Mouse (Mus musculus) MN1 (cell line): ENCODE results near the gene Rdh8.
"Not testable (repeated sequence)": the region's sequence is repeated elsewhere in the genome, so short reads cannot be mapped to it uniquely, and the experiment has no call there.

Source experiments
- DNase-seq: peaks from one replicate; pipeline ENCODE4 v3.0.0-alpha.2; 2016; ENCODE audit warnings: low spot score

The Rdh8 gene

DNA sequence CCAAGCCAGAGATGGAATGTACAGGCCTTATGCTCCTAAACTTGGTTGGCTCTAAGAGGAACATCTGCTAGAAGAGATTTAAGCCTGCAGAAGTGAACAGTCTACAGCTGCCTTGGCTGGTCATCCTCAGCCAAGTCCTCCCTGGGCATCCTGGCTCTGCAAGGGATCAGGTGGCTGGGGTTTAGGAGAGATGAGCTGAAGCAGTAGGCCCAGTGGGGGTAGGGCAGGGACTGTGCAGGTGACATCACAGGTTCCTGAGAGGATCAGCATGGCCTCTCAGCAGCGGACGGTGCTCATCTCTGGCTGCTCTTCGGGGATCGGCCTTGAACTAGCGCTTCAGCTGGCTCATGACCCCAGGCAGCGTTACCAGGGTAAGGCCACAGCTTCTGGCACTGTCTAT, at the start of gene Rdh8:
TSS of gene Rdh8 (plus strand) at position 268 of the 400 bp plus-strand sequence.
- no peak for DNase-seq

DNA sequence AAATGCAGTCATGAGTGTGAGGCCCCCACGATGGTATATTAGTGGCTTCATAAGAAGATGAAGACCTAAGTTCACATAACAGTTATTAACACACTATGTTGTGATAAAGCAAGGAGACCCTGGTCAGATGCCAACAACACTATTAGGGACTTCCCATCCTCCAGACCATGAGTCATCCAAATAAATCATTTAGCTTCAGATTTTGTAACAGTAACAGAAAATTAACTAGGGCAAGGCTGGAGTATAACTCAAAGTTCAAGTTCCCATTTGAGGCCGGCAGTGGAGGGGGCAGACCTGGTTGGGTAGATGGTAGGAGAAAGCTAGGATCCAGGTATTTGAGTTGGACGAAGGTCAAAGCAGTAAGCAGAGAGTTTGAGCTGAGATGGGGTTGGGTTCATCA, 37.0 kb upstream of the Rdh8 start:
- peak; percentile 26 for DNase-seq

DNA sequence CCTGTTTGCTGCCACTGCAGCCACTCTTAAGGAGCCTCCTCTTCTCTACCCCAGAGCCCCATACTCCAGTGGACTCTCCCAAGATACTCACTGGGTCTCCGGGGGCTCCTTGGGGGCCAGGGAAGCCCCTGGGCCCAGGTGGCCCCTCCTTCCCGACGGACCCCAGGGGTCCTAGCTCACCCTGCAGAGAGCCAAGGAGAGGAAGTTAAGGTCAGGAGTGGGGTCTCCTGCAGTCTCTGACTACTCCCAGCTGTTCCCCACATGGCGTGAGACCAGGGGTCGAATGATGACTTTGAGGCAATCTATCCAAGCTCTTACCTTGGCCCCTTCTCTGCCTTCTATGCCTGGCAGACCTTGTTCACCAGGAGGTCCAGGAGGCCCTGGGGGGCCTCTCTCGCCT, 33.2 kb upstream of the Rdh8 start:
- DNase-seq = no peak

DNA sequence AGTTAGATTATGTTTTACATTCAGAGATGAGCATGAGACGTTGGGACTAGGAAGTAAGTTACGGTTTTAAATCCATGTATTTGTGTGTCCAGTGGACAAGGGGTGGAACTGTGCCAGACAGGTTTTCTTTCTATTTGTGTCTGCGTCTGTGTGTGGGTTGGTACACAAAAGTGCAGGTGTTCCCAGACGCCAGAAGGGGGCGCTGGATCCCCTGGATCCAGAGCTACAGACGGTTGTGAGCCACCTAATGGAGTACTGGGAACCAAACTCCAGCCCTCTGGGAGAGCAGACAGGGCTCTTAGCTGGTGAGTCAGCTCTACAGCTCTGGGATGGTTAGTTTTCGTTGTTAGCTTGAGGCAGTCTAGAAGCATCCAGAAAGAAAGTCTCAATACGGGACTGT, 30.3 kb upstream of the Rdh8 start:
- no peak for DNase-seq

DNA sequence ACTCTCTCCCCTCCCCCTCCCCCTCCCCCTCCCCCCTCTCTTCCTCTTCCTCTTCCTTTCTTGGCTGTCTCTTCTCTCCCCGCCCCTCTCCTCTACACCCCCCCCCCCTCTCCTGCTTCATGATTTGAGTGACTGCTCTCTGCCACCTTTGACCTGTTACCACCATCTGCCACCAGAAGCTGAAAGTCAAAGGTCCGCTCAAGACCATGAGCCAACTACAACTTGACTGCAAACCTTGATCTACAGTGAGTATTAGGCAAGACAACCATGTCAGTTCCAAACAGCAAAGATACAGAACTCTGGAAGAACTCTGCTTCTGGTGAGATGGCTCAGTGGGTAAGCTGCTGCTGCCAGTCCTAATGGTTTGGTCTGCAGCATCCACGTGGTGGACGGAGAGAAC, 28.7 kb upstream of the Rdh8 start:
- no peak for DNase-seq

DNA sequence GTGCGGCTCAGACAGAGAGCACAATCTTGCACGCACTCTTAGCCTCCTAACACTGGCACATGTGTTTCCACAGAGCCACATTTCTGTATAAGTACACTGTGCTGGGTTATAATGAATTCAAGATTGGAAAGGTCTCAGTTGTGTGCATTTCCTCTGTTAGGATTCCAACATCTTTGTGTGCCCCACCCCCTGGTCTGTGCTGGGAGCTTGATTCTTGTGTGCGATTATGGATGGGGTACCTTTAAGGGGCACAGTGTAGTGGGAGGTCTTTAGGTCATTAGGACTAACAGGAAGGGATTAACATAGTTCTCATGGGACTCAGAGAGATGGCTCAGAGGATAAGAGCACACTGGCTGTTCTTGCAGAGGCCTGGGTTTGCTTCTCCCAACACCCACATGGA, 28.0 kb upstream of the Rdh8 start:
- peak; percentile 52 for DNase-seq

DNA sequence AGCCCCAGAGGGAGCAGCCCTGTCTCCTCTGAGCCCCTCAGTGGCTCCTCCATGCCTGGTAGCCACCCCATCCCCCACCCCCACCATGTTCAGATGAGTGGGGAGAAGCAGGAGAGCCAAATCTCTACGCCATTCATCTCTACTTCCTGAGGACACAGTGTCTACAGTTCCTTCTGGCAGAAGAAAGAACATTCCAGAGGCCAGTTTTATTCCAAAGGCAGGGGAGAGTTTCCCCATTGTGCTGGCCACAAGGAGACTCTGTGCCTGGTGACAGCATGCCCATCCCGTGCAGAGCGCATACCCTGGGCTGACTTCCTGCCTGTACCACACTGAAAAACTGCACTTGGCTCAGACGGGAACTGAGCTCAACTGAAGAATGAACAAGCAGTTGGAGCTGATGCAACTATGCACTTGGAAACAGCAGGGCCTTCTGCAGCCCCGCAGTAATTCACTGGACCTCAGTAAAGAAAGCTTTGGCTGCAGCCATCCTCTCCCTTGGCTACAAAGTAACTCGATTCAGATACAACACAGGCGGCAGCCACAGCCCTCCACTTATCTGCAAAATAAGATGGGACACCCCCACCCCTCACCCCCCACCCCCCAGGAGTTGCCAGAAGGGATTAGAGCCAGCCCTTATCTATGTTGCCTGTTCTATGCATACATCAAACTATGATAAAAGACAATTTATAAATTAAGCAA, 24.0 kb upstream of the Rdh8 start:
- peak; percentile 60 for DNase-seq

DNA sequence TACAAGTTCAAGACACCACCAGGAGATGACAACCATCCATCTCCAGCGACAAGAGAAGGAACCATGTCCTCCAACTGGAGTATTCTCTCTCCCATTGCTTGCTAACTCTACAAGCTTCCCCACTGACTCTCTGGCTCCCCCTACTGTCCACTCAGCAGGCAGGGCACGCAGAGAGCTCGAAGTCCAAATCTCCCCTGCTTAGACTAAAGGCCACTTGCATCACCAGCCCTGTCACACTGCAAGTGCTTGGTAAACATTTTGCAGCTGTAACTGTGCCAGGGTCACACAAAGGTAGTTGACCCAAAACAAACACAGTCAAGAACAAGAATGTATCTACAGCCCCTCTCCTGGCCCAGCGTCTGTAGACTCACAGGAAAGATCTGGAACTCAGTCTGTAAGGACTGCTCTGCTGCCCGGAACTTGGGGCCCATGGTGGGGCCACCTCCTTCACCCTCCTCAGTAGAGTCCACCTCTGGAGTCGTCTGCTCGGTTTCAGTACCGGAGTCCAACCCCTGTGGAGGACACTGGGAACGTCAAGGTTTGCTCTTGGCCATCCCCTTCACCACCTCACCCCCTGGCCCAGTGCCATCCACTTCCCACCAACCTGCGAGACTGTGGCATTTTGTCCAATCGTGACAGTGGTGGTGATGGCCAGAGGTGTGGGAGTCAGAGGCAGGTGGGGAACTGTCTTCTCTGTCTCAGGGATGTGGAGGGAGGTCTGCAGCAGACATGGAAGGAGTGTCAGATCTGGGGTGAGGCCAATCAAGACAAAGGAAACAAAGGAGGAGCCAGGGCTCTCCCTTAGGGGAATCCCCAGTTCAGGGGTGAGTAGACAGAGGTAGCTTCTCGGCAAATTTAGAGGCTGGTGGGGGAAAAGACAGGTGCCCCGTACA, 13.8 kb upstream of the Rdh8 start:
- DNase-seq = peak; percentile 69

DNA sequence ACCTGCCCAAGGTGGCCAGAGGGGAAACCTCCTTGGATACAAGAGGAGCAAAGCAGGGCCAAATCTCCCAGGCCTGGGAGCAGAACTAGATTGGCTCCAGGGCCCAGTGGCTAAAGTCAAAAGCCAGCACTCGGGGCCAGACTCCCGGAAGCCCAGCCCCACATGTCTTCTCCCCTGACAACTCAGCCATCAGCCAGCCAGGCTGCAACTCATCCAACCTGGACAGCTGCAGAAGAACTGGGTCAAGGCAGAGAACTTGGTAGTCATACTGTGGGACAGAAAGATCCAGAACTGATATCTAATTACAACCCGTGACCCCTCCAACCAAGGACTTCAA, 13.2 kb upstream of the Rdh8 start:
- DNase-seq = no peak

DNA sequence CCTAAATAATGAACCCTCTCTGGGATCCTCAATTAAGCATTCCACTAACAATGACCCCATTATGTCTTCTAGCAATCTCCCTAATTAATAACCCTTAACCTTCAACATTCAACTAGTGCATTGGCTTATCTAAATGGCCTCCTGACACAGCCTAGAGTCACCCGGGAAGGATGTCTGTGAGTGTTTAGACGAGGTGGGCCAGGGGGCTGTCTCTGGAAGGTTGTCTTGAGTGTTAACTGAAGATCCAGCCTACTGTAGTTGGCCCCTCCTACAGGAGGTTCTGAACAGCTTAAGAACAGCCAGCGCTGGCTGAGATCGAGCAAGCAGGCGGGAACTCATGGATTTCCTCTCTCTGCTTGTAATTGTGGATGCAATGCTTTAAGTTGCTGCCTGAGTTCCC, 12.6 kb upstream of the Rdh8 start:
- DNase-seq = no peak

DNA sequence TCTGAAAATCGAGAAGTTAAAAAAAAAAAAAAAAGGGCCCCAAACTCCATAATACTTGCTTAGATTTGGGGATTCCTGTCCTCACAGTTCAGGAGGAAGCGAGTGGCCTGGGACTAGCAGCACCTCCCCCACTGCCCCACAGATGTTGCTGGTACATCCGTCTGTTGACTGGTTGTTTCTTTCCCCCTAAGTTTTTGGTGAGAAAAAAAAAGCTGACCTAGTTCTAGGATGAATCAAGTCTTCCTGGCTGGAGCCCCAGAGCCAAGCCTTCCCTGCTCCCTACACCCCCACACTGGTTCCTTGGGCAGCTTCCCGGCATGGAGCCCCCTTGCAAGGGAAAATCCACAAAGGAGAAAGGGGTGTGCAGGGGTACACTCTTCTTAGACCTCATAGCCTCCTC, 8.0 kb upstream of the Rdh8 start:
- DNase-seq = no peak

DNA sequence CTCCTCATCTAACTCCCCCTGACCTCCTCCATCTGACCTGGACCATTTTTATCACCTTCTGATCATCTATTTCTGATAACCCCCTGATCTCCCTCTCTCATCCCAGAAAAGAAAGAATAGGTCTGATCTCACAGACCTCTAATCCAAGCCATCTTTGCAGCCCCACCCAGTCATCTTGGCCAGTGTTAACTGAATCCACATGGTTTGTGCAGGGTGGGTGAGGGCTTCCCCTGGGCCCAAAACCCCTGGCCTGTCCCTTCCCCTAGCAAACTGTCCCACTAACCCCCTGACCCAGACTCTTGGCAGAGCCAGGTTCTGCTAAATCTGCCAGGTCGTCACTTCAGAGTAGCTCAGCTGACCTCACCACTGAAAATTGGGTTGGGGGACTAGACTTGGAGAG, 7.5 kb upstream of the Rdh8 start:
- no peak for DNase-seq

DNA sequence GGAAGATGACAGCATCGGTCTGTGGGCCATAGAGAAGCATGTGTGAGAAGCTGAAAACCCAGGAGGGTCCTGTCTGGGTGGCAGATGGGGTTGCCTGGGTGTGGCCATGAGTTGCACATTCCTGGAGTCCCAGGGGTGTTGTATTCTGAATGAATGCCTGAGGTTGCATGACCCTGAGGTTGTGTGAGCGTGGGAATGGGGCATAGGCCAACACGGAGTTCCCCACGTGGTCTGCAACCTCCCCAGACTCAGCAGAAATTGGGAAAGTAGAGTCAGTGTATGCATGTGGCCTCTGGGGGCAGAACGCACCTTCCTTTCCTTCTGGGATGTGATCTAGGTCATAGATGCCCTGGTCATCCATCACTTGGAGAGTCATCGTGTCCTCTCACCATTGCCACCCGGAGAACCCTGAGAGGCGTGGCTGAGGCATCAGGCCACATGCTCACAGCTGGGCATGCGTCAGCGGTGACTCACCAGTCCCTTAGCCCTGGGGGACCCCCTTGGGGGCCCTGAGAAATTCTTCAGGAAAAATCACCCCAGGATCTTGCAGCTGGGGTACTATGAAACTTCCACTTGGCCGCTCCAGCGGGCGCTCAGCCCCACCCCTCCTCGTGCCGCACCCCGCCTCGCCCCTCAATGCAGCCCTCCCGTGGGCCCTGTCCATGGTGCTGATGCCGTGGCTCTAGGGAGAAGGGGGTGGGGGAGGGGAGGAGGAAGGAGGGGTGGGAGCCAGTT, 5.6 kb upstream of the Rdh8 start:
- DNase-seq = no peak

DNA sequence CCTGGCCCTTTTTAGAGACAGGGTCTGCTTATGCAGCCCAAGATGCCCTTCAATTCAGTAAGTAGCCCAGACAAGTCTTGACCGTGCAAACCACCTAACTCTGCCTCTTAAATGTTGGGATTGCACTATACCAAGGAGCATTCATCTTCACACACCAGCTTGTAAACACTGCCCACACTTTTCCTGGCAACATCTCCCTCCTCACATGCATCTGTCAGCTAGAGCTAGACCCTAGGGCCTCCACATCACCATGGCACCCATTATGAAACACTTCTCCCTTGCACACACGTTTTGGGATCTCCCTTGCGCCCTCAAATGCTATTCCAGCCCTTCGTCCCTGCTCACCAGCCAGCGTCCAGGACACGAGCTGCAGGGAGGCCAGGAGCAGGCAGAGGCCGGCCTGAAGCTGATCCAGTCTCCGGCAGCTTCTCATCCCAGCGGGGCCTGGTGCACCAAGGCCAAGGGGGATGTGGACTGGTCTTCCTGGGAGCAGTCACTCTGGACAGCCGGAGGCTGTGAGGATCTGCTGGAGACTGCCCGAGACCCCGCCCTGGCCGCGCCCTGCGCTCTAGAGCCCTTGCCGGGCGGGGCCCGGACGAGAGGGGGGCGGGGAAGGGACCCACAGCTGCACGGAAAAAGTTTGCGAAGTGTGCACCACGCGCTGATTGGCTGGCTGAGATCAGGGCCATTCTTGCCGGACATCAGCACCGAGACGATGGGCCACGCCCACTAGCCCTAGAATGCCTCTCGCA, 3.6 kb upstream of the Rdh8 start, which contains the start of gene Col5a3:
TSS of gene Col5a3 (minus strand) at position 547 of the 752 bp plus-strand sequence.
- DNase-seq = peak; percentile 63

DNA sequence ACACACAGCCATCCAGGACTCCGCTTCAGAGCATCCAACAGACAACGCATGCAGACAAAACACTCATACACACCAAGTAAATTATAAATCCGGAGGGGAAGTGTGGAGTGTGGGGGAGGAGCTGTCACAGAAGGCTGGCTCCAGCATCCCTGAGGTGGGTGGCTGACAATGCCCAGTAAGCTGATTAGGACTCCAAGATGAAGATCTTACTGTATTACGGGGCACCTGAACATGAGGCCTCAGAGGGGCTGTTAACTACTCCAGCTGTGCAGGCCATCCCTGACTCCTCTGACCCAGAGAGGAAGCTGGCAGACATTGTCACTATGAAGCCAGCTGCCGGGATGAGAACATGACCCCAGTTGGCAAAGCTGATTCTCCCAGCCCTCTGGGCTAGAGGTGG, 1.7 kb downstream of the Rdh8 start:
- no peak for DNase-seq

DNA sequence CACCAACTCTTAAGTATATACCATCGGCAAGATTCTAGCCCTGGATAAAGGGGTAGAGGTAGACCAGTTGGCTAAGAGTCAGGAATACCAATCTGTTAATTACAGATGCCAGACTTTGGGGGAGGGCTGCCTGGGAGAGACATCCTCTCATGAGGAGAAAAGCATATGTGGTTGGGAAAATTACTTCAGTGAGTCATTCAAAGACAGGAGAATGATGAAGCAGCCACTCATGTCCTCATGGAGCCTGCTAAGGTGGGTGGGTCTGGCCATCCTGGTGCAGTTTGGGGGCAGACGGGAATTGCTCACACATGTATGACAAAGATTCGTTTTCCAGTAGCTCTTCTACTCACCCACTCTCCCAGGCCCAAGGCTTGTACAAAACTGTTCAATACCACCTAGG, 4.5 kb downstream of the Rdh8 start:
- no peak for DNase-seq

DNA sequence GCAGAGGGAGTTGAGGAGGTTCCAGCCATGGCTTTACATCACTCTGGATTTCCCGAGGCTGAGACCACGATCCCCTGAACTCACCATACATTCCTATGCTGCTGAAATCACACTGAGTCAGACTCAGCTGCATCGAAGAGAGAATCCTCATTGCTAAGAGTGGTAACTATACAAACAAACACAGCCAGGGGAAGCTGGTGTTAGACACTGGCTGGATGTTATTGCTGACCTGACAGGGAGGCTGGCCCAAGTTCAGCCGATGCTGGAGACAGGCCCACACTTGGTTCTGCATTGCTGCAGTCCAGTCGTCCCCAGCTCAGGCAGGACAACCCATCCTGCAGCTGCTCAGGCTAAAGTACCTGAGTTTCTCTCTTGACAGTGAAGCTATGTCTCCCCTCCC, 7.5 kb downstream of the Rdh8 start:
- no peak for DNase-seq

DNA sequence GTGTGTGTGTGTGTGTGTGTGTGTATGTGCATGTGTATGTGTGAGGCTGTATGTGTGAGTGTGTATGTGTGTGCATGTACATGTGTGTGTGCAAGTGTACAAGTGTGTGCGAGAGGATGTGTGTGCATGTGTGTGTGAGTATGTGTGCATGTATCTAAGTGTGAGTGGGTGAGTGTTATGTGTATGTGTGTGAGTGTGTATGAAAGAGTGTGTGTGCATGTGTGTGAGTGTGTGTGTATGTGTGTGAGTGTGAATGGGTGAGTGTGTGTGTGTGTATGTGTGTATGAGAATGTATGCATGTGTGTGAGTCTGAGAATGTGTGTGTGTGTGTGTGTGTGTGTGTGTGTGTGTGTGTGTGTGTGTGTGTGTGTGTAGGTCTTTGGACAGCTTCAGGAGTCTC, 9.8 kb downstream of the Rdh8 start:
- DNase-seq = no peak

DNA sequence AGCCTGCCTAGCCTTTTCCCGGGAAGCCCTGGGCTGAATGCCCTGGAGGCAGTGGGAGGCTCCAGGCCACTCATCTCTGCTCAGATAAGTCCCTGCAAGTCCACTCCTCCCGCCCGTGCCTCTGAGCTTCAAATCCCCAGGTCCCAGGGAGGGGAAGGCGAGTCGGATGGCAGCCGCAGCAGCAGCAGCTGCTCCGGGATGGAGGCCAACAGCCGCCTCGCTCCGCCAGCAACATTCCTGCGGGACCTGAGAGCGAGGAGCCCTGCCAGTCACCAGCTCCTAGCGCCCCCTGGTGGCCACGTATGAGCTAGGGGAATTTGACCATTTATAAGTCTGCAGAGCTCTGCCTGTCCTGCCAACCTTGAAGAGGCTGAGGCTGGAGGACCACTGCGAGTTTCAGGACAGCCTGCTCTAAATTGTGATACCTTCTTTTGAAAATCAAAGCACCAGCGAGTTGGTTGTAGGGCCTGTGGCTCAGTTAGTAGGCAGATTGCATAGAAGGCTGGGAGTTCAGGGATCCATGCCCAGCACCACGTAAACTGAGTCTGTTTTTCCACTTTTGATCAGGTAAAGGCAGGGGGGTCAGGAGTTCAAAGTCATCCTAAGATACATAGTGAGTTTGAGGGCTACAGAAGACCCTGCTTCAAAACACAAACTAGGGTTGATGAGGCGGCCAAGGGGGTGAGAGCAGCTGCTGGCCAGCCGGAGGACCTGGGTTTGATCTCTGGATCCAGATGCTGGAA, 12.8 kb downstream of the Rdh8 start:
- DNase-seq = peak; percentile 92

DNA sequence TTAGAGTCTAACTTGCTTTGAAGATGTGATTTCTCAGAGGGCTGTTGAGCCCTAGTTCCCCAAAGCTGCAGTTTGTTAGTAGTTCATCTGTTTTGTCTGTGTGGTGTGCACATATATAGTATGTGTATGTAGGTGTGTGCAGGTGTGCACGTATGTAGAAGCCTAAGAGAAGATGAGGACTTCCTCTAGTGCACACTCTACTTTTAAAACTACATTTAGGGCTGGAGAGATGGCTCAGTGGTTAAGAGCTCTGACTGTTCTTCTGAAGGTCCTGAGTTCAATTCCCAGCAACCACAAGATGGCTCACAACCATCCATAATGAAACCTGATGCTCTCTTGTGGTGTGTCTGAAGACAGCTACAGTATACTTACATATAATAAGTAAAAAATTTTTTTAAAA, 16.6 kb downstream of the Rdh8 start:
- DNase-seq = no peak

DNA sequence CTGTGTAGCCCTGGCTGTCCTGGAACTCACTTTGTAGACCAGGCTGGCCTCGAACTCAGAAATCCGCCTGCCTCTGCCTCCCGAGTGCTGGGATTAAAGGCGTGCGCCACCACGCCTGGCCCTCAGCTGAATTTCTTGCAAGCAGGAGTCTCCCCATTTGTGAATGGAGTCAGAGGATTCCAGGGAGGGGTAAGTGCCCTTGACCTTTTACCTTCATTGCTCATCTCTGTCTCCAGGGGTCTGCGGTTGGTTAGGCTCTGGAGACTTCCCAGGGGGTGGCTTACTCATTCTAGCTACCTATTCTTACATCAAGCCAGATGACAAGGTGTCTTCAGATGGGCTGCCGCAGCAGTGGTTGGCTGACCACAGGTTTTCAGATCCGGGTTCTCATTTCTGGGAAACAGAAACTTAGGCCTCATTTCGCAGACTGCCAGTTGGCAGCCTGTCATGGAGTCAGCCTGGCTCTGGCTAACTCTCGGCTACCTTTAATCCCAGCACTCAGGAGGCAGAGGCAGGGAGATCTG, 17.2 kb downstream of the Rdh8 start:
- DNase-seq = not testable (repeated sequence)
